Mouse (Mus musculus) limb, embryonic 12.5 days (tissue): ENCODE measurements around the gene Slc26a10. TPM values are rescaled to one million over a fixed set of nuclear protein-coding genes. Genes with fewer than 3 reads are reported as not detected.

ENCODE experiments used
- ATAC-seq: fragments of 200-750 bp; cut with Nextera tagmentation; 2 replicates; pipeline ENCODE4 v1.8.0; 2017; ENCODE audit warnings: low read depth, moderate TSS enrichment; ENCODE audit not compliant: insufficient number of reproducible peaks, insufficient read depth, low FRiP score, low TSS enrichment
- H3K27ac ChIP-seq: fragments of 300-500 bp; sonication (generic); 2 replicates; pipeline ENCODE4 v1.5.1; 2016; ENCODE audit warnings: mild to moderate bottlenecking, moderate library complexity
- H3K27me3 ChIP-seq: fragments of 300-500 bp; sonication (generic); 2 replicates; pipeline ENCODE4 v1.6.1; 2016; ENCODE audit warnings: mild to moderate bottlenecking, moderate library complexity
- H3K36me3 ChIP-seq: fragments of 300-500 bp; sonication (generic); 2 replicates; pipeline ENCODE4 v1.6.1; 2016; ENCODE audit warnings: mild to moderate bottlenecking, moderate library complexity
- H3K4me1 ChIP-seq: fragments of 300-500 bp; sonication (generic); replicated peaks from 2 replicates; pipeline ENCODE4 v1.6.1; 2016
- H3K4me2 ChIP-seq: fragments of 300-500 bp; sonication (generic); 2 replicates; pipeline ENCODE4 v1.6.1; 2016; ENCODE audit warnings: mild to moderate bottlenecking, moderate library complexity
- H3K4me3 ChIP-seq: fragments of 300-500 bp; sonication (generic); replicated peaks from 2 replicates; pipeline ENCODE4 v1.5.1; 2016; ENCODE audit warnings: mild to moderate bottlenecking
- H3K9ac ChIP-seq: fragments of 300-500 bp; sonication (generic); replicated peaks from 2 replicates; pipeline ENCODE4 v1.6.1; 2016; ENCODE audit warnings: mild to moderate bottlenecking, moderate library complexity
- H3K9me3 ChIP-seq: fragments of 300-500 bp; sonication (generic); 2 replicates; pipeline ENCODE4 v1.6.1; 2016; ENCODE audit warnings: mild to moderate bottlenecking, moderate library complexity
- WGBS: fragments of 180-500 bp; shearing (Covaris S2); methylation state at CpG from one replicate; pipeline ENCODE4 v1.1.7; 2016; 5-methylcytosine and 5-hydroxymethylcytosine counted together
- polyA plus RNA-seq: library from polyadenylated mRNA; unstranded; fragments of >200 nt; fragmentation: Nextera tagmentation; extraction: Ambion mirVana; gene quantifications from 2 replicates; pipeline ENCODE4 v1.2.1, GENCODE M21; 2016

The Slc26a10 gene
- polyA plus RNA-seq, 1 experiment from 2014 or later, result 3.4 TPM

DNA sequence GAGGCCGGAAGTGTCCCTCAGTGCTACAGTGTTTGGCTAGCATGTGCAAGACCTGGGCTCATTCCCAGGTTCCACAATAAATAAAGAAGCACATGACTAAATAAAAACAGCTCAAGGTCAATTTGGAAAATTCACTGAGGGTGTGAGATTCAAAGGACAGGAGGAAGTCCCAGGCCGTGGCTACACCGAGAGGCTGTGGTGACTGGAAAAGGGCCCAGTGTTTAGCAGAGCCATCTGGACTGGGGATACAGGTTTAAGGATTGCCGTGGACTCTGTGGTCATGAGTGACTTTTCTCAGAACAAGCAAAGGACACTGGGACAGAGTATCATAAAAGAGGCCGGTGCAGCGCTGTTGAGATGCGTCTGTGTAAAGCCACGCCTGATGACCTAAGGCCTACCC is 32.8 kb upstream of the Slc26a10 start:
- no peak for ATAC-seq
- Histone ChIP-seq H3K27ac (no peak overlapping the region), H3K9ac (no peak overlapping the region), H3K4me3 (no peak overlapping the region), H3K9me3 (no peaks in the 10 kb centered on the region), H3K27me3 (no peaks in the 10 kb centered on the region; the same call in 1 of the 2 replicates), H3K36me3 (peaks cover 6% of the 10 kb centered on the region), H3K4me2 (no peak overlapping the region), H3K4me1 (peaks cover 11% of the 10 kb centered on the region)
- WGBS, result 81% methylated on average over 8 of the region's 8 CpGs

DNA sequence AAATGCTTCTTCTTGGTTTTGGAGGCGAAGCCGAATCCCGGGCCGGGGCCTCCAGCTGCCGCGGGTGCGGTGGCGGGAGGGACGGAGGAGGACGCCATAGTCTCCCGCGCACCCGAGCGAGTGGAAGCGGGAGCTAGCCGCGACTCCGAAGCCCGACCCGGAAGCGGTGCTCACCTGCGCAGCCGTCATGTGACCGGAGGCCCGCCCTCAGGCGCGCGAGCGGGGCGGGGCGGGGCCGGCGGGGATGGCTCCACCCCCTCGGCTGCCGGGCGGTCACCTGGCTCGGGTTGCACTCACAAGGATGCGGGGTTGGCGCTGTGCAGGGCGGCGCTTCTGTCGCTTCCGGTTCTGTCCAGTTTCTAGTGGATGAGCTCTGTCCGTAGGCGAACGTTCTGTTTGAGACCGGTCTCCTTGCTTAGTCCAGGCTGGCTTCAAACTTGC is 31.0 kb upstream of the Slc26a10 start, which contains the start of gene Pip4k2c:
Gene Pip4k2c, minus strand, starts transcription at position 172 of the 441 bp plus-strand sequence.
- H3K9me3 ChIP-seq, result no peaks in the 10 kb centered on the region
- H3K4me3 ChIP-seq, result peak within 1 kb of the TSS; percentile 85
- H3K27me3 ChIP-seq, result no peaks in the 10 kb centered on the region; the same call in 1 of the 2 replicates
- peaks cover 24% of the 10 kb centered on the region for H3K36me3 ChIP-seq
- under 1% methylated on average over 47 of the region's 47 CpGs for WGBS
- H3K9ac ChIP-seq, result peak within 1 kb of the TSS; percentile 81
- peak within 1 kb of the TSS; percentile 97 for H3K4me2 ChIP-seq
- H3K4me1 ChIP-seq, result peaks cover 11% of the 10 kb centered on the region
- H3K27ac ChIP-seq, result no peak within 1 kb of the TSS
- peak; percentile 95 for ATAC-seq

DNA sequence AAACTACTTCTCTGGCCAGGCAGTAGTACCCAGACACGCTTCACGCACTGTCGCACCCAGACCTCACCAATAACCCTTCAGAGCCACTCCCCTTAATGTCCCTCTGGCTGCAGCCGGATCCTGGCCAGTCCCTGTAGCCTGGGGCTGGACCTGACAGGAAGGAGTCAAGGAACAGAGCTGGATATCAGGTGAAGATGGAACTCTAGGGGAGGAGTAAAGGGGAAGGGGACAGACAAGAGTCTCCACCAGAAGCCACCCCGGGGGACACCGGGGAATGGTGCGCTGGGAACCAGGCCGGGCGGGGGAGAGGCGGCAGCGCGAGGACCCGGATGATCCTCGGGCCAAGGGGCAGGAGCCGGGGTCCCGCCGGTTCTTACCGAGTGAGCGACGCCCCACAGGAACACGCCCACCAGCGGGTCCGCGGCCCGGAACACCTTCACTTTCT is 30.5 kb upstream of the Slc26a10 start:
- H3K27ac ChIP-seq, result no peak overlapping the region
- peak; percentile 64 for ATAC-seq
- H3K4me1 ChIP-seq, result peaks cover 11% of the 10 kb centered on the region
- H3K9ac ChIP-seq, result peak overlapping the region; percentile 81
- no peaks in the 10 kb centered on the region; the same call in 1 of the 2 replicates for H3K27me3 ChIP-seq
- H3K4me3 ChIP-seq, result peak overlapping the region; percentile 85
- peak overlapping the region; percentile 97 for H3K4me2 ChIP-seq
- H3K36me3 ChIP-seq, result peaks cover 29% of the 10 kb centered on the region
- no peaks in the 10 kb centered on the region for H3K9me3 ChIP-seq
- WGBS, result under 1% methylated on average over 25 of the region's 25 CpGs

DNA sequence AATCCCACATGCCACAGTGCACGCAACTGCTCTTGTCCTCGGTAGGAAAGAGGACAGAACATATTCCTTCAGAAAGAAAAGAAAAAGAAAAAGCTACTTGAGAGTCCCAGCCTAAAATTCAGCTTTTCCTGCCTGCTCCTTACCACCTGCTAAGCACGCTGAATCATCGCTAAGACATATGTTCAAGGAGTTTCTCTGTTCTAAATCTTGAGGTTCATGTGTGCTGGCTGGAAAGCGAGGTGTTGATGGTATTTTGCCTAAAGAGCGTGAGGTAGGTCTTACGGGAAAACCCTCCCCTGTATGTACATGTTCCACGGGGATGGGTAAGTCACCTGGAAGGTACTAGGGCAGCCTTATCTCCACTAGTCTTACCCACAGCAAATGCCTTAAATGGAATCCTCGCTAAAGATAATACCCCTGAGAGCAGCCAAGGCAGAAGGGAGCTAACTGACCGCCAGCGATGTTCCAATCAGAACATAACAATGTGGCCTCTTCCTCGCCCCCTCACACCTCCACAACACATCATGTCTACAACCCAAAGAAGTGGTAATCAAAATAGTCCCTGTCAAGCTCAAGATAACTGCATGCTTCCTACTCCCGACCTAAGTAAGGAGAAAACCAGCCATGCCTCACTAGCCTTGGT is 29.6 kb upstream of the Slc26a10 start:
- Histone ChIP-seq H3K4me3 (peak overlapping the region; percentile 85), H3K4me2 (peak overlapping the region; percentile 97), H3K27ac (no peak overlapping the region), H3K27me3 (no peaks in the 10 kb centered on the region; the same call in 1 of the 2 replicates), H3K4me1 (peaks cover 11% of the 10 kb centered on the region), H3K9me3 (no peaks in the 10 kb centered on the region), H3K36me3 (peaks cover 38% of the 10 kb centered on the region), H3K9ac (no peak overlapping the region; the same call in 1 of the 2 replicates)
- ATAC-seq, result no peak
- 85% methylated on average over 13 of the region's 13 CpGs for WGBS

DNA sequence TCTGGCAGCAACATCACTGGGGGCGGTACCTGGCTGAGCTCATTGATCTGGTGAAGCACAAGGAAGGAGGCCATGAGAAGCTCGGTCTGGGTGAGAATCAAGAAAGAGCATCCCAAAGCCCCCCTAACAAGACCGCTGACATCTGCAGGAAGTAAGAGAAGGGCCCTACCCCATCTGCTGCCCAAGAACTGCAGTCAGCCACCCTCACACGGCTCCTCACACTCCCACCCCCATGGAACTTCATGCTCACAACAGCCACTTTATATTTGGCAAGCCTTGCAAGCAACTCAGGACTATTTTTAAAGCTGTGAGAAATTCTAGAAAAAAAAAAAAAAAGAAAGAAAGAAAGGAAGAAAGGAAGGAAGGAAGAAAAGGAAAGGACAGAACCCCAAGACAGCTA is 28.5 kb upstream of the Slc26a10 start:
- ATAC-seq, result no peak
- H3K4me2 ChIP-seq, result no peak overlapping the region
- WGBS, result 83% methylated on average over 4 of the region's 4 CpGs
- H3K27ac ChIP-seq, result no peak overlapping the region
- peaks cover 11% of the 10 kb centered on the region for H3K4me1 ChIP-seq
- no peak overlapping the region for H3K4me3 ChIP-seq
- H3K36me3 ChIP-seq, result peaks cover 50% of the 10 kb centered on the region
- no peaks in the 10 kb centered on the region; the same call in 1 of the 2 replicates for H3K27me3 ChIP-seq
- no peak overlapping the region for H3K9ac ChIP-seq
- no peaks in the 10 kb centered on the region for H3K9me3 ChIP-seq

DNA sequence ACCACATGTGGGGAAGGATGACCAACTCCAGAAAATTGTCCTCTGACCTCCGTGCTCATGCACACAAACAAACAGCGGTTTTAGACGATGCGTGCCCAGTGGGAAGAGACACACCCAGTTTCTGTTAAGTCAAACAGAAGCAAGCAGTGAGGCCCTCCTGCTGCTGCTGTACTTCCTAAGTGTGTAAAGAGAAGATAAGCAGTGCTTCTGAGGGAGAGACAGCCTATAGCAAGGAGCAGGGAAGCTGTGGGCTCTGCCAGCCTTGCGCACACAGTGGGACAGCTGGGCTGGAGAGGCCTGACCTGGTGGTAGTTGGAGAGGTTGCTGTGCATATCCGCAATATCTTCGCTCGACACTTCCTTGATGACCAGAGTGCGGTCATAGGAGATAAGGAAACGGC is 24.9 kb upstream of the Slc26a10 start:
- no peaks in the 10 kb centered on the region for H3K27me3 ChIP-seq
- H3K9ac ChIP-seq, result no peak overlapping the region
- no peak overlapping the region for H3K27ac ChIP-seq
- WGBS, result 90% methylated on average over 10 of the region's 10 CpGs
- H3K9me3 ChIP-seq, result no peaks in the 10 kb centered on the region
- H3K4me3 ChIP-seq, result no peak overlapping the region
- H3K36me3 ChIP-seq, result peaks cover 76% of the 10 kb centered on the region
- ATAC-seq, result no peak
- H3K4me1 ChIP-seq, result peaks cover 5% of the 10 kb centered on the region
- H3K4me2 ChIP-seq, result no peak overlapping the region

DNA sequence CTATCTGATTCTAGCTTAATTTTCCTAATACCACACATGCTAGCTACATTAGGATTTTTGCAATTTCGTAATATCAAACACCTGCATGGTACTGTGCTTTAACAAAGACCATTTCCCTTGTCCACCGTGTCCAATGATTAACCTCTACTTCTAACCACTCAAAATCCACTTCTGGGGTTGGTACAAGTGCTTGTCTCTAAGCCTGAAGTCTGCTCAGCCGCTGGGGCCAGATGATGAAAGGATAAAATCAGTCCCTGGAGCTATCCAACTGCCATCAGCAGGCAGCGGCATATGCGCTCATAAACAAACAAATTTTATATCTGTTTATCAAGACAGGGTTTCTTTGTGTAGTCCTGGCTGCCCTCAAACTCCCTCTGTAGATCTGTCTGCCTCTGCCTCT is 24.1 kb upstream of the Slc26a10 start:
- Histone ChIP-seq H3K36me3 (peaks cover 84% of the 10 kb centered on the region), H3K4me1 (no peaks in the 10 kb centered on the region), H3K27ac (no peak overlapping the region), H3K4me2 (no peak overlapping the region), H3K4me3 (no peak overlapping the region), H3K9ac (no peak overlapping the region), H3K27me3 (no peaks in the 10 kb centered on the region), H3K9me3 (no peaks in the 10 kb centered on the region)
- no peak for ATAC-seq
- 93% methylated on average over 5 of the region's 5 CpGs for WGBS

DNA sequence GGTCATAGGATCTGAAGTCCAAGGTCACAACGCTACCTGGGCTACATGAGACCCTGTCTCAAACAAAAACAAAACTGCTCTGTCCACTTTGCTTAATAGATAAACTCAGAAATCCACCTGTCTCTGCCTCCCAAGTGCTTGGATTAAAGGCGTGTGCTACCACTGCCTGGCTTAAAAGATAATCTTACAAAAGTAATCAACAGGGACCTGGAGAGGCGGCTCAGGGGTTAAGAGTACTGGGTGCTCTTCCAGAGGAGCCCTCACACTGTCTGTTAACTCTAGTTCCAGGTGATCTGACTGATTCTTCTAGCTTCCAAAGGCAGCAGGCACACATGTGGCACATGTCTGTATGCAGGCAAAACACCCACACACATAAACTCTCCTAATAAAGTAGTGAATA is 22.7 kb upstream of the Slc26a10 start:
- ATAC-seq, result no peak
- Histone ChIP-seq H3K36me3 (peaks cover 91% of the 10 kb centered on the region), H3K4me1 (no peaks in the 10 kb centered on the region), H3K4me3 (no peak overlapping the region), H3K9ac (no peak overlapping the region), H3K27ac (no peak overlapping the region), H3K27me3 (no peaks in the 10 kb centered on the region), H3K4me2 (no peak overlapping the region), H3K9me3 (no peaks in the 10 kb centered on the region)
- 91% methylated on average over 3 of the region's 3 CpGs for WGBS

DNA sequence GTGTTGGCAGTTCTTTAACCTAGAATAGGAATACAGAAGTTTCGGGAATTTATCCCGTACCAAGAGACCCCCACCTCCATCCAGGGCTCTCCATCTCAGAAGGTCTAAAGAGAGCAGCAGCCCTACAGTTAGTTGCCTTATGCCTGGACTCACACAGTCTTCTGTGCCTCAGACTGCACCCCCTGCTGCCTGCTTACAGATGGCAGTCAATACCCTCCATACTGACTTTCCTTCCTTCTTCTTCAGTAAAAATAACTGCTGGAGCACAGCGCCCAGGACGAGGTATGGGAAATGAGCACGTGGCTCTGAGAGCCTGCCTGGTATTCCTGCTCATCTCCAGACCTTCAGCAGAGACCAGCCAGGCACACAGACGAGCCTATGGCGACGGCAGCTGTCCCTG is 19.8 kb upstream of the Slc26a10 start:
- peaks cover 11% of the 10 kb centered on the region; the same call in 1 of the 2 replicates for H3K4me1 ChIP-seq
- peaks cover 71% of the 10 kb centered on the region for H3K36me3 ChIP-seq
- WGBS, result 85% methylated on average over 8 of the region's 8 CpGs
- H3K9ac ChIP-seq, result no peak overlapping the region
- H3K27me3 ChIP-seq, result no peaks in the 10 kb centered on the region
- H3K4me3 ChIP-seq, result no peak overlapping the region
- ATAC-seq, result no peak
- H3K4me2 ChIP-seq, result no peak overlapping the region
- H3K27ac ChIP-seq, result no peak overlapping the region
- no peaks in the 10 kb centered on the region for H3K9me3 ChIP-seq

DNA sequence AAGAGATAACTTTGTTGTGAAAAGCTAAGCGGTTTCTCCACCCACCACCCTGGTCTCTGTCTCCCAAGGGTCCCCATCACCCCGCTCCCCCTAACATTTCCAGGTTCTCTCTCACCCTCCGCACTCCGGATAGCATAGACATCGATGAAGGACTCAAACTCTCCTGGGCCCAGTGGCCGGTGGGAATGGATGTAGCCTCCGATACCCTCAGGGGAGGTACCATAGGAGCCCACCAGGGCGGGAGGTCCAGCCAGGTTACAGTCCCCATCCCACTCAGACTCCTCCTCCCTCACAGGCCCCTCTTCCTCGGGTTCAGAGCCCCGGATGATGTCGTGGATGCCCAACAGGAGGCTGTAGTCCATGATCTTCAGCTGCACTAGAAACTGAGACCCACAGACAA is 19.0 kb upstream of the Slc26a10 start:
- Histone ChIP-seq H3K9ac (no peak overlapping the region), H3K27ac (no peak overlapping the region), H3K4me1 (peaks cover 16% of the 10 kb centered on the region), H3K4me3 (no peak overlapping the region), H3K36me3 (peaks cover 63% of the 10 kb centered on the region), H3K27me3 (no peaks in the 10 kb centered on the region), H3K4me2 (no peak overlapping the region), H3K9me3 (no peaks in the 10 kb centered on the region)
- ATAC-seq, result no peak
- 83% methylated on average over 11 of the region's 11 CpGs for WGBS

DNA sequence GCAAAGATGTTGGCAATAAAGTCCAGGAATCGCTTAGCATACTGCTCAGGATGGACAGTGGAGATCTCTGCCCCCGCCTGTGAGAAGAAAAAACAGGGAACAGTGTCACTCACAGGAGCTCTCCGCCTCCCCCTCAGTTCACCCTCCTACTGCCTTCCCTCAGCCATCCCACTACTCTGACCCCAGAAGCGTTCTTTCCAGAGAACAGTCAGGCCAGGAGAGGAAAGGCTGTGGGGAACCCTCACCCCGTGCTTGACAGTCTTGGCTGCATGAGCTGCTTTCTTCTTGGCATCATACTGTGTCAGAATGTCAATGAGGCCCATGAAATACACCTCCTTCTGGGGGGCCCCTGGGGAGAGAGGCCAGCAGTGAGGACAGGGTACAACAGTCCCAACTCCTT is 18.6 kb upstream of the Slc26a10 start:
- peaks cover 20% of the 10 kb centered on the region for H3K4me1 ChIP-seq
- H3K4me2 ChIP-seq, result no peak overlapping the region
- no peaks in the 10 kb centered on the region for H3K9me3 ChIP-seq
- no peak for ATAC-seq
- WGBS, result 71% methylated on average over 5 of the region's 5 CpGs
- no peaks in the 10 kb centered on the region for H3K27me3 ChIP-seq
- H3K9ac ChIP-seq, result 0 out of 2 replicates have a peak overlapping the region, but pooled peaks have one; percentile 18
- peaks cover 59% of the 10 kb centered on the region for H3K36me3 ChIP-seq
- no peak overlapping the region for H3K27ac ChIP-seq
- H3K4me3 ChIP-seq, result no peak overlapping the region

DNA sequence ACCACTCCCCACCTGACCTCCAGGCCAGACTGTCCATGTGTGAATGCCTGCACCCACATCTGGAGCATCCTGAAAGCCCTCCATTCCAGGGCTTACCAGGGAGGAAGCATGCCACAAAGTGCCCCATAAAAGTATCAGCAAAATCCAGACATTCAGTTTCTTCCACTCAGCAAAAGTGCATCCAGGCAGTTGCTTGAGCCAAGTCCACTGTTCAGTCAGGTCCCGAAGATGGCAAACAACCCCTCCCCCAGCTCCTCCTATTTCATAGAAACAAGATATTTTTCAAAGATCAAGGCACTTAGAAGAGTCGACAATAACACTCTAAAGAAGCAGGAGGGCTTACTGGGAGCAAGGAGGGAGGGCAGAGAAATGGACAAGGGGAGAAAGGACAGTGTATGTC is 18.0 kb upstream of the Slc26a10 start:
- H3K36me3 ChIP-seq, result peaks cover 55% of the 10 kb centered on the region
- H3K9me3 ChIP-seq, result no peaks in the 10 kb centered on the region
- no peak for ATAC-seq
- 69% methylated on average over 2 of the region's 2 CpGs for WGBS
- H3K9ac ChIP-seq, result 0 out of 2 replicates have a peak overlapping the region, but pooled peaks have one; percentile 18
- no peak overlapping the region for H3K4me2 ChIP-seq
- H3K4me3 ChIP-seq, result no peak overlapping the region
- peaks cover 20% of the 10 kb centered on the region for H3K4me1 ChIP-seq
- no peak overlapping the region for H3K27ac ChIP-seq
- no peaks in the 10 kb centered on the region for H3K27me3 ChIP-seq
